Mouse (Mus musculus) thymus, adult 2 months (tissue): ENCODE data around the gene Taf5. TPM values are rescaled to one million over a fixed set of nuclear protein-coding genes. Genes with fewer than 3 reads are reported as not detected.
A peak's percentile ranks its signal among the peaks of the same experiment; 100 is the strongest.

Experiments used
- DNase-seq: peaks from one replicate; pipeline ENCODE4 v3.0.0; 2021
- H3K27ac ChIP-seq: fragments of 200-500 bp; 2 replicates; pipeline ENCODE4 v1.5.1; 2012; ENCODE audit warnings: low read length, control low read depth; ENCODE audit not compliant: control insufficient read depth, insufficient read depth
- H3K27me3 ChIP-seq: fragments of 200-500 bp; 2 replicates; pipeline ENCODE4 v1.6.1; 2012; ENCODE audit warnings: mild to moderate bottlenecking, low read length, moderate library complexity, mixed read lengths; ENCODE audit not compliant: control insufficient read depth, insufficient read depth
- H3K36me3 ChIP-seq: fragments of 200-500 bp; 2 replicates; pipeline ENCODE4 v1.6.1; 2012; ENCODE audit warnings: mild to moderate bottlenecking, low read length, moderate library complexity; ENCODE audit not compliant: control insufficient read depth, insufficient read depth
- H3K4me1 ChIP-seq: fragments of 200-500 bp; replicated peaks from 2 replicates; pipeline ENCODE4 v1.6.1; 2012; ENCODE audit warnings: low read length; ENCODE audit not compliant: control insufficient read depth, insufficient read depth
- H3K4me3 ChIP-seq: fragments of 200-500 bp; 2 replicates; pipeline ENCODE4 v1.5.1; 2012; ENCODE audit warnings: mild to moderate bottlenecking, low read length, control low read depth, moderate library complexity; ENCODE audit not compliant: control insufficient read depth, insufficient read depth
- CTCF ChIP-seq: fragments of 200-500 bp; IDR thresholded peaks from 2 replicates; pipeline ENCODE4 v1.5.1; 2012; ENCODE audit warnings: mild to moderate bottlenecking, control low read depth, low read length, moderate library complexity, borderline replicate concordance; ENCODE audit not compliant: control insufficient read depth, poor library complexity, insufficient read depth; ENCODE audit errors: extremely low read depth
- POLR2A ChIP-seq: fragments of 200-500 bp; IDR thresholded peaks from 2 replicates; pipeline ENCODE4 v1.6.1; 2012; ENCODE audit warnings: mild to moderate bottlenecking, low read length, control low read depth, moderate library complexity; ENCODE audit not compliant: control insufficient read depth, poor library complexity, insufficient read depth; ENCODE audit errors: extremely low read depth
- WGBS: fragments of 180-500 bp; shearing (Covaris S2); methylation state at CpG from one replicate; pipeline ENCODE4 v1.1.7; 2018; 5-methylcytosine and 5-hydroxymethylcytosine counted together
- polyA plus RNA-seq: library from polyadenylated mRNA; depleted of rRNA; stranded (reverse); fragments of >200 nt; gene quantifications from 2 replicates; pipeline ENCODE4 v1.2.3, GENCODE M21; 2012

Taf5 gene
- polyA plus RNA-seq, 1 experiment = 6.7 TPM

GRCm38 (mm10) chr19:47046343-47046742 is 21.2 kb upstream of the Taf5 start:
- Histone ChIP-seq H3K27ac (no peak overlapping the region), H3K4me3 (no peak overlapping the region), H3K4me1 (peaks cover 6% of the 10 kb centered on the region), H3K36me3 (peaks cover 5% of the 10 kb centered on the region; the same call in 1 of the 2 replicates), H3K27me3 (no peaks in the 10 kb centered on the region)
- no peak for TF ChIP-seq CTCF
- TF ChIP-seq POLR2A = no peak
- no peak for DNase-seq
- 96% methylated on average over 1 of the region's 1 CpGs for WGBS

- 94% methylated on average over 13 of the region's 13 CpGs for WGBS
- peaks cover 3% of the 10 kb centered on the region; the same call in 1 of the 2 replicates for H3K36me3 ChIP-seq
Measured at GRCm38 (mm10) chr19:47047236-47047833, 20.2 kb upstream of the Taf5 start.

GRCm38 (mm10) chr19:47049061-47049460 is 18.5 kb upstream of the Taf5 start:
- Histone ChIP-seq H3K36me3 (peaks cover 3% of the 10 kb centered on the region; the same call in 1 of the 2 replicates), H3K4me1 (peaks cover 6% of the 10 kb centered on the region), H3K27ac (no peak overlapping the region), H3K4me3 (no peak overlapping the region), H3K27me3 (no peaks in the 10 kb centered on the region)
- TF ChIP-seq CTCF = no peak
- TF ChIP-seq POLR2A = no peak
- whole genome bisulfite sequencing = 83% methylated on average over 4 of the region's 4 CpGs
- no peak for DNase-seq

More at GRCm38 (mm10) chr19:47047236-47047833, 20.2 kb upstream of the Taf5 start:
- Histone ChIP-seq H3K27me3 (no peaks in the 10 kb centered on the region), H3K27ac (no peak overlapping the region), H3K4me3 (no peak overlapping the region), H3K4me1 (peaks cover 6% of the 10 kb centered on the region)
- no peak for TF ChIP-seq POLR2A
- no peak for DNase-seq

GRCm38 (mm10) chr19:47049840-47050239 is 17.7 kb upstream of the Taf5 start:
- Histone ChIP-seq H3K36me3 (peaks cover 3% of the 10 kb centered on the region; the same call in 1 of the 2 replicates), H3K4me3 (peak overlapping the region; percentile 83), H3K27ac (no peak overlapping the region), H3K4me1 (peaks cover 6% of the 10 kb centered on the region), H3K27me3 (no peaks in the 10 kb centered on the region)
- WGBS = 6% methylated on average over 7 of the region's 7 CpGs
- DNase-seq = no peak
- TF ChIP-seq POLR2A (no peak), CTCF (no peak)

- TF ChIP-seq CTCF (0 out of 2 replicates have a peak, but pooled peaks have one; percentile 55), POLR2A (peak; percentile 32; the same call in 1 of the 2 replicates)
- peaks cover 6% of the 10 kb centered on the region for H3K4me1 ChIP-seq
- peak within 1 kb of the TSS; percentile 48 for H3K27ac ChIP-seq
- under 1% methylated on average over 75 of the region's 75 CpGs for WGBS
- H3K27me3 ChIP-seq = no peaks in the 10 kb centered on the region
- H3K36me3 ChIP-seq = peaks cover 1% of the 10 kb centered on the region; the same call in 1 of the 2 replicates
- DNase-seq = peak; percentile 88
- H3K4me3 ChIP-seq = peak within 1 kb of the TSS; percentile 83
Measured at GRCm38 (mm10) chr19:47050271-47051032, 17.1 kb upstream of the Taf5 start, which contains the start of gene Pcgf6. Gene Pcgf6, minus strand, starts transcription at chr19:47050906.

- no peak for DNase-seq
- TF ChIP-seq POLR2A (no peak), CTCF (no peak)
- Histone ChIP-seq H3K27me3 (no peaks in the 10 kb centered on the region), H3K4me3 (no peak overlapping the region), H3K4me1 (peaks cover 6% of the 10 kb centered on the region), H3K36me3 (no peaks in the 10 kb centered on the region), H3K27ac (no peak overlapping the region)
- WGBS = 78% methylated on average over 4 of the region's 4 CpGs
Measured at GRCm38 (mm10) chr19:47052927-47053326, 14.6 kb upstream of the Taf5 start.
